Mouse (Mus musculus) cortical plate, adult 2 months (tissue): ENCODE data around the gene Dennd5b.

Experiments
- CTCF ChIP-seq: fragments of 200-500 bp; IDR thresholded peaks from 2 replicates; pipeline ENCODE4 v1.5.1; 2011; ENCODE audit warnings: mild to moderate bottlenecking, control low read depth, low read length; ENCODE audit not compliant: insufficient read depth; ENCODE audit errors: extremely low read depth
- POLR2A ChIP-seq: fragments of 200-500 bp; IDR thresholded peaks from 2 replicates; pipeline ENCODE4 v1.6.1; 2011; ENCODE audit warnings: mild to moderate bottlenecking, low read length, control low read depth; ENCODE audit not compliant: insufficient read depth; ENCODE audit errors: extremely low read depth

DNA sequence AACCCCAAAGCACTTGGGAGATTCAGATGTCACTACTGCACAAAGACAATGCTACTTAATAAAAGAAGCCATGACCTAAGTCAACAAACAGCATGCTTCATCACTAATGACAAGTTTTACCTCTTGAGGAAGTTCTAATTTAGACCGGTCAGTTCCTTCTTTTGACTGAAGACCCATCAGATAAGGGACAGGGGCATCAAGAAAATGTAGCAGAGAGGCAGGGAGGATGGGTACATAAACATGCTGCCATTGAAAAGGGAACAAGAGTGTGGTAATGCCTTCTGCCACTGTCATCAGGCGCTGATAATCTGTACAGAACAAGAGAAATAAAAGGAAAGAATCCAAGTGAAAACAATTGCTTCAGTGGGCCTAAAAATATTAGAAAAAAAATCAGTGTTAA, 46.7 kb downstream of the Dennd5b start:
- no peak for TF ChIP-seq CTCF
- TF ChIP-seq POLR2A: no peak
